Mouse (Mus musculus): ENCODE results near the gene 1700022I11Rik. TPM values are rescaled to one million over a fixed set of nuclear protein-coding genes. Genes with fewer than 3 reads are reported as not detected.

Gene 1700022I11Rik
- polyA plus RNA-seq, 1 experiment from 2014 or later: 0.41 TPM

DNA sequence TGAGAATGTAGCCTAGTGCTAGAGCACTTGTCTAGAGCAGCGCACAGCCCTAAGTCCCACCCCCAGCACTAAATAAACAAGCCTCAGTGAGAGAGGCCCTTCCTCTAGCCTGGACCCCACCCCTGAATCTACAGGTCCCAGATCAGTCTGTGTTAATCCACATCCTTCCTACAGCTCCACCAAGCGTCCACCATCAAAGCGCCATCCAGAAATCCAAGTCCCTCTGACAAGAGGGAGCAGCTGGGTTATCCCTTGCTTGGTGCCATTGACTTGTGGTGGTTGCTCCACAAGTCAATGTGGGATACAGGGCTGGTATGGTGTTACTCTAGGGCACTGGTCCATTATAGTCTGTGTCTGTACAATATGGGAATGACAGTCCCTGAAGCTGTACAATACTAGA, 14.2 kb upstream of the 1700022I11Rik start:
- DNase-seq (ENCODE audit: low spot score): no peak
- Histone ChIP-seq H3K27ac (ENCODE audit: low read depth, low read length) (no peak overlapping the region), H3K4me2 (no peak overlapping the region), H3K4me3 (ENCODE audit: low read depth, low read length) (no peak overlapping the region), H3K4me1 (replicated peaks; ENCODE audit: control insufficient read depth, insufficient read depth, low read length) (peaks cover 2% of the 10 kb centered on the region; the same call in 1 of the 2 replicates), H3K27me3 (replicated peaks; ENCODE audit: control insufficient read depth, insufficient read depth, low read length) (peaks cover 1% of the 10 kb centered on the region; the same call in 1 of the 2 replicates), H3K9ac (ENCODE audit: low read depth, low read length) (no peak overlapping the region), H3K9me3 (ENCODE audit: control insufficient read depth, low read length) (no peaks in the 10 kb centered on the region), H3K36me3 (ENCODE audit: control insufficient read depth, insufficient read depth, low read length) (no peaks in the 10 kb centered on the region)
- WGBS: 79% methylated on average over 3 of the region's 3 CpGs
- ATAC-seq (replicated peaks; ENCODE audit: low FRiP score): no peak

- Histone ChIP-seq H3K27me3 (replicated peaks; ENCODE audit: control insufficient read depth, insufficient read depth, low read length) (no peaks in the 10 kb centered on the region), H3K4me1 (replicated peaks; ENCODE audit: control insufficient read depth, insufficient read depth, low read length) (no peaks in the 10 kb centered on the region), H3K4me3 (ENCODE audit: low read depth, low read length) (no peak overlapping the region), H3K36me3 (ENCODE audit: control insufficient read depth, insufficient read depth, low read length) (no peaks in the 10 kb centered on the region), H3K9ac (ENCODE audit: low read depth, low read length) (no peak overlapping the region), H3K9me3 (ENCODE audit: control insufficient read depth, low read length) (no peaks in the 10 kb centered on the region), H3K27ac (ENCODE audit: low read depth, low read length) (no peak overlapping the region), H3K4me2 (no peak overlapping the region)
- WGBS: 87% methylated on average over 17 of the region's 17 CpGs
- ATAC-seq (replicated peaks; ENCODE audit: low FRiP score): no peak
- DNase-seq (ENCODE audit: low spot score): no peak
These were observed 12.8 kb upstream of the 1700022I11Rik start for GRCm38 (mm10) chr4:42956581-42956980.

- Histone ChIP-seq H3K27ac (ENCODE audit: low read depth, low read length) (no peak overlapping the region), H3K4me2 (no peak overlapping the region), H3K4me1 (replicated peaks; ENCODE audit: control insufficient read depth, insufficient read depth, low read length) (no peaks in the 10 kb centered on the region), H3K36me3 (ENCODE audit: control insufficient read depth, insufficient read depth, low read length) (no peaks in the 10 kb centered on the region), H3K27me3 (replicated peaks; ENCODE audit: control insufficient read depth, insufficient read depth, low read length) (no peaks in the 10 kb centered on the region), H3K9ac (ENCODE audit: low read depth, low read length) (no peak overlapping the region), H3K4me3 (ENCODE audit: low read depth, low read length) (no peak overlapping the region), H3K9me3 (ENCODE audit: control insufficient read depth, low read length) (no peaks in the 10 kb centered on the region)
- 78% methylated on average over 11 of the region's 11 CpGs for WGBS
- ATAC-seq (replicated peaks; ENCODE audit: low FRiP score) (no peak), DNase-seq (ENCODE audit: low spot score) (no peak)
These were observed 12.1 kb upstream of the 1700022I11Rik start for GRCm38 (mm10) chr4:42957306-42957705.

DNA sequence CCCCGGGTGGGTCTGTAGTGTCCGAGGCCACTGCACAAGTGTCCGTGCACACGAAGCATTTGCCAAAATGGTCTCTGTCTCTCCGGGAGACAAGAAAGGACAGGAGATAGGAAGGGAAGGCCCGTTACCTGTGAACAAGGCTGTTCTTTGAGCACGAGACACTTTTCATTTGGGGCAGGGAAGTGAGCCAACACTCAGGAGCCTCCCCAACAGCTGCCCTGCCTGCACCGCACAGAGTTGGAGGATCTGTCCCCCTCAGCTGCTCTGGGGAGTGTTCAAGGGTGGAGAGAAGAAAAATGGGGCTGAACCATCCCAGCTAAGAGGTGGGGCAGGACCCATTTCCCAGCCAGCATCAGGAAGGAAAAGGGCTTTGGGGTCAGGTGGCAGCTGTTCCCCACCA, 11.4 kb upstream of the 1700022I11Rik start:
- H3K9ac ChIP-seq (ENCODE audit: low read depth, low read length): no peak overlapping the region
- DNase-seq (ENCODE audit: low spot score) (no peak), ATAC-seq (replicated peaks; ENCODE audit: low FRiP score) (no peak)
- no peaks in the 10 kb centered on the region for H3K9me3 ChIP-seq (ENCODE audit: control insufficient read depth, low read length)
- 86% methylated on average over 8 of the region's 8 CpGs for WGBS
- H3K4me2 ChIP-seq: no peak overlapping the region
- no peaks in the 10 kb centered on the region for H3K27me3 ChIP-seq (replicated peaks; ENCODE audit: control insufficient read depth, insufficient read depth, low read length)
- H3K4me1 ChIP-seq (replicated peaks; ENCODE audit: control insufficient read depth, insufficient read depth, low read length): no peaks in the 10 kb centered on the region
- no peak overlapping the region for H3K27ac ChIP-seq (ENCODE audit: low read depth, low read length)
- no peaks in the 10 kb centered on the region for H3K36me3 ChIP-seq (ENCODE audit: control insufficient read depth, insufficient read depth, low read length)
- H3K4me3 ChIP-seq (ENCODE audit: low read depth, low read length): no peak overlapping the region

- no peak overlapping the region for H3K4me3 ChIP-seq (ENCODE audit: low read depth, low read length)
- ATAC-seq (replicated peaks; ENCODE audit: low FRiP score): no peak
- no peaks in the 10 kb centered on the region for H3K36me3 ChIP-seq (ENCODE audit: control insufficient read depth, insufficient read depth, low read length)
- no peak overlapping the region for H3K4me2 ChIP-seq
- H3K27me3 ChIP-seq (replicated peaks; ENCODE audit: control insufficient read depth, insufficient read depth, low read length): no peaks in the 10 kb centered on the region
- H3K9ac ChIP-seq (ENCODE audit: low read depth, low read length): no peak overlapping the region
- no peak for DNase-seq (ENCODE audit: low spot score)
- H3K4me1 ChIP-seq (replicated peaks; ENCODE audit: control insufficient read depth, insufficient read depth, low read length): no peaks in the 10 kb centered on the region
- WGBS: 74% methylated on average over 8 of the region's 8 CpGs
- no peaks in the 10 kb centered on the region for H3K9me3 ChIP-seq (ENCODE audit: control insufficient read depth, low read length)
- H3K27ac ChIP-seq (ENCODE audit: low read depth, low read length): no peak overlapping the region
These were observed 10.5 kb upstream of the 1700022I11Rik start for GRCm38 (mm10) chr4:42958942-42959341.

GRCm38 (mm10) chr4:42959382-42959781, 10.0 kb upstream of the 1700022I11Rik start:
- Histone ChIP-seq H3K4me2 (no peak overlapping the region), H3K9ac (ENCODE audit: low read depth, low read length) (no peak overlapping the region), H3K36me3 (ENCODE audit: control insufficient read depth, insufficient read depth, low read length) (no peaks in the 10 kb centered on the region), H3K27me3 (replicated peaks; ENCODE audit: control insufficient read depth, insufficient read depth, low read length) (peaks cover 3% of the 10 kb centered on the region; the same call in 1 of the 2 replicates), H3K9me3 (ENCODE audit: control insufficient read depth, low read length) (no peaks in the 10 kb centered on the region), H3K4me1 (replicated peaks; ENCODE audit: control insufficient read depth, insufficient read depth, low read length) (no peaks in the 10 kb centered on the region), H3K4me3 (ENCODE audit: low read depth, low read length) (no peak overlapping the region), H3K27ac (ENCODE audit: low read depth, low read length) (no peak overlapping the region)
- no peak for DNase-seq (ENCODE audit: low spot score)
- 54% methylated on average over 4 of the region's 4 CpGs for WGBS
- ATAC-seq (replicated peaks; ENCODE audit: low FRiP score): no peak

DNA sequence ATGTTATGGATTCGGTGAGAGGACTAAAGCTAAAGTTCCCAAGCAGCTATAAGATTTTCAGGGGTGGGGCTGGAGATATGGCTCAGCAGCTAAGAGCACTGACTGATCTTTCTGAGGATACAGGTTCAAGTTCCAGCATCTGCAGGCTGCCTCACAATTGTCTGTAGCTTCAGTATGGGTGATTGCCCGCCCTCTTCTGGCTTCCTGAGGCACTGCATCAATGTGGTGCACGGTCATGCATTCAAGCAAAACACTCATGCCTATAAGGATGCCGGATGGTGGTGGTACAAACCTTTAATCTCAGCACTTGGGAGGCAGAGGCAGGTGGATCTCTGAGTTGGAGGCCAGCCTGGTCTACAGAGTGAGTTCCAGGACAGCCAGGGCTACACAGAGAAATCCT, 7.8 kb upstream of the 1700022I11Rik start:
- Histone ChIP-seq H3K36me3 (ENCODE audit: control insufficient read depth, insufficient read depth, low read length) (no peaks in the 10 kb centered on the region), H3K4me2 (no peak overlapping the region), H3K9ac (ENCODE audit: low read depth, low read length) (no peak overlapping the region), H3K27ac (ENCODE audit: low read depth, low read length) (no peak overlapping the region), H3K4me3 (ENCODE audit: low read depth, low read length) (no peak overlapping the region), H3K4me1 (replicated peaks; ENCODE audit: control insufficient read depth, insufficient read depth, low read length) (no peaks in the 10 kb centered on the region), H3K9me3 (ENCODE audit: control insufficient read depth, low read length) (no peaks in the 10 kb centered on the region), H3K27me3 (replicated peaks; ENCODE audit: control insufficient read depth, insufficient read depth, low read length) (peaks cover 5% of the 10 kb centered on the region; the same call in 1 of the 2 replicates)
- DNase-seq (ENCODE audit: low spot score) (peak; percentile 42), ATAC-seq (replicated peaks; ENCODE audit: low FRiP score) (no peak)
- 24% methylated on average over 4 of the region's 4 CpGs for WGBS

GRCm38 (mm10) chr4:42963480-42963879, 5.9 kb upstream of the 1700022I11Rik start:
- Histone ChIP-seq H3K9me3 (ENCODE audit: control insufficient read depth, low read length) (no peaks in the 10 kb centered on the region), H3K9ac (ENCODE audit: low read depth, low read length) (no peak overlapping the region), H3K27ac (ENCODE audit: low read depth, low read length) (no peak overlapping the region), H3K4me2 (no peak overlapping the region), H3K4me3 (ENCODE audit: low read depth, low read length) (no peak overlapping the region), H3K36me3 (ENCODE audit: control insufficient read depth, insufficient read depth, low read length) (no peaks in the 10 kb centered on the region), H3K27me3 (replicated peaks; ENCODE audit: control insufficient read depth, insufficient read depth, low read length) (peaks cover 5% of the 10 kb centered on the region; the same call in 1 of the 2 replicates), H3K4me1 (replicated peaks; ENCODE audit: control insufficient read depth, insufficient read depth, low read length) (no peaks in the 10 kb centered on the region)
- WGBS: 80% methylated on average over 2 of the region's 2 CpGs
- no peak for ATAC-seq (replicated peaks; ENCODE audit: low FRiP score)
- no peak for DNase-seq (ENCODE audit: low spot score)

DNA sequence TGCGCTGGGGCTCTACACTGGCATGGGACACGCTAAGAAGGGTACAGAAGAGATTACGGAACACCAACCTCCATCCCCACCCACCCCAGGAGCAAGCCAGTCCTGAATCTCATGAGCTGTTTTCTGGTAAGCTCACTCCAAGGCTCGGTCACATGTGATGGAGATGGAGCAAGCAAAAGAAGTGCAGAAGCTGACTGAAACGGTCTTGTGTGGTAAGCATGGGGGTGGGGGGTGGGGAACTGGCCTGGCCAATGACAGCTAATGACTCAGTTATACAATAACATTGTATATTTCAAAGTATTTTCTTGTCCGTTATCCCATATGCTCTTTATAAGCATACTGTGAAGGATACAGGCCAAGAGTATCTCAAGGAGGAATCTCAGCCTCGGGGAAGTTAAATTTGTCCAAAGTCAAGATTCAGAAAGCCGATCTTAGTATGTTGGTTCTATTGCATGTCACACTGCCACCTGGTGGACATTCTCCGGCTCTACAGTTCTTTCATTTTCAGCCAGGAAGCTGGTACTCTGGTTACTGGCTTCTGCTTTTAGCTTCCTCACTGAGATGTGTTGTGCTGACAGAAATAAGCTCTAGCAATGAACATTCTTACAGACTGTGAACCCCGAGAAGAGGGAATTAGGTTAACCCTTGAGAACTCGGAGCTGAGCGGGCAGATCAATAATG, 4.2 kb upstream of the 1700022I11Rik start:
- Histone ChIP-seq H3K9me3 (ENCODE audit: control insufficient read depth, low read length) (no peaks in the 10 kb centered on the region), H3K4me3 (ENCODE audit: low read depth, low read length) (no peak overlapping the region), H3K36me3 (ENCODE audit: control insufficient read depth, insufficient read depth, low read length) (no peaks in the 10 kb centered on the region), H3K9ac (ENCODE audit: low read depth, low read length) (no peak overlapping the region), H3K27ac (ENCODE audit: low read depth, low read length) (no peak overlapping the region), H3K27me3 (replicated peaks; ENCODE audit: control insufficient read depth, insufficient read depth, low read length) (peaks cover 5% of the 10 kb centered on the region; the same call in 1 of the 2 replicates), H3K4me2 (peak overlapping the region; percentile 48), H3K4me1 (replicated peaks; ENCODE audit: control insufficient read depth, insufficient read depth, low read length) (no peaks in the 10 kb centered on the region)
- DNase-seq (ENCODE audit: low spot score) (peak; percentile 44), ATAC-seq (replicated peaks; ENCODE audit: low FRiP score) (no peak)
- WGBS: 15% methylated on average over 12 of the region's 12 CpGs
